Mouse (Mus musculus) liver, embryonic 14.5 days (tissue): ENCODE results near the gene Prkab1. TPM values are rescaled to one million over a fixed set of nuclear protein-coding genes. Genes with fewer than 3 reads are reported as not detected.

Experiments used
- ATAC-seq: fragments of 200-750 bp; cut with Nextera tagmentation; 2 replicates; pipeline ENCODE4 v1.8.0; 2017; ENCODE audit warnings: moderate number of reproducible peaks, mild to moderate bottlenecking, moderate library complexity; ENCODE audit not compliant: insufficient read depth
- DNase-seq, 3 experiments: peaks; one replicate each; pipeline ENCODE4 v3.0.0-alpha.2; 2012 to 2013; ENCODE audit warnings: low read depth in 3 of 3, low spot score in 3 of 3
- H3K27ac ChIP-seq: fragments of 300-500 bp; sonication (generic); 2 replicates; pipeline ENCODE4 v1.5.1; 2014; ENCODE audit warnings: moderate library complexity, mild to moderate bottlenecking, control low read depth, inconsistent platforms
- H3K27me3 ChIP-seq: fragments of 300-500 bp; sonication (generic); 2 replicates; pipeline ENCODE4 v1.6.1; 2014; ENCODE audit warnings: mild to moderate bottlenecking, low read length, moderate library complexity; ENCODE audit not compliant: control insufficient read depth, insufficient read depth
- H3K36me3 ChIP-seq: fragments of 300-500 bp; sonication (generic); replicated peaks from 2 replicates; pipeline ENCODE4 v1.6.1; 2014; ENCODE audit warnings: low read depth; ENCODE audit not compliant: control insufficient read depth, insufficient read depth
- H3K4me1 ChIP-seq, 2 experiments: fragments of 200-500 bp in 1 of 2; fragments of 300-500 bp in 1 of 2; sonication (generic) in 1 of 2; replicated peaks; 2 replicates each; pipeline ENCODE4 v1.6.1; 2012 to 2014; ENCODE audit warnings: antibody characterized with exemption in 1 of 2, inconsistent platforms in 1 of 2, low read length in 1 of 2; ENCODE audit not compliant: control insufficient read depth in 2 of 2, insufficient read depth in 2 of 2
- H3K4me2 ChIP-seq: fragments of 300-500 bp; sonication (generic); 2 replicates; pipeline ENCODE4 v1.6.1; 2014; ENCODE audit warnings: low read depth, mild to moderate bottlenecking, control low read depth, moderate library complexity
- H3K4me3 ChIP-seq, 2 experiments: fragments of 200-500 bp in 1 of 2; fragments of 300-500 bp in 1 of 2; sonication (generic) in 1 of 2; 2 replicates each; pipeline ENCODE4 v1.5.1; 2012 to 2014; ENCODE audit warnings: low read depth in 2 of 2, low read length in 2 of 2, mild to moderate bottlenecking in 2 of 2, control low read depth in 1 of 2, inconsistent platforms in 1 of 2, moderate library complexity in 1 of 2; ENCODE audit not compliant: insufficient read depth in 1 of 2
- H3K9ac ChIP-seq: fragments of 300-500 bp; sonication (generic); replicated peaks from 2 replicates; pipeline ENCODE4 v1.6.1; 2014; ENCODE audit warnings: mild to moderate bottlenecking, control low read depth, moderate library complexity
- H3K9me3 ChIP-seq: fragments of 300-500 bp; sonication (generic); 2 replicates; pipeline ENCODE4 v1.6.1; 2016; ENCODE audit warnings: low read length, mixed read lengths; ENCODE audit not compliant: control insufficient read depth
- CTCF ChIP-seq: IDR thresholded peaks from 2 replicates; pipeline ENCODE4 v1.5.1; 2016; ENCODE audit warnings: antibody characterized with exemption, low read depth, control low read depth
- EP300 ChIP-seq: IDR thresholded peaks from 2 replicates; pipeline ENCODE4 v1.6.1; 2016; ENCODE audit warnings: antibody characterized with exemption, low read depth
- WGBS: fragments of 180-500 bp; shearing (Covaris S2); extraction: QIAGEN DNeasy Blood & Tissue Kit; methylation state at CpG from one replicate; pipeline ENCODE4 v1.1.7; 2014; ENCODE audit not compliant: insufficient replicate concordance; 5-methylcytosine and 5-hydroxymethylcytosine counted together
- polyA plus RNA-seq, 2 experiments: library from polyadenylated mRNA; depleted of rRNA in 1 of 2; stranded (reverse) in 1 of 2; unstranded in 1 of 2; fragments of >200 nt; fragmentation: Nextera tagmentation in 1 of 2; extraction: Ambion mirVana in 1 of 2; gene quantifications; 2 replicates each; pipeline versions ENCODE4 v1.2.1 to v1.2.3; 2012 to 2014

The Prkab1 gene
- polyA plus RNA-seq, 2 experiments, result 67.2 to 69.3 TPM

GRCm38 (mm10) chr5:116048321-116048720, 24.0 kb upstream of the Prkab1 start:
- Histone ChIP-seq H3K27me3 (no peaks in the 10 kb centered on the region), H3K9ac (no peak overlapping the region), H3K9me3 (no peaks in the 10 kb centered on the region), H3K27ac (no peak overlapping the region), H3K4me2 (no peak overlapping the region), H3K4me3 (no peak overlapping the region), H3K4me1 (0 out of 4 replicates have a peak, but pooled peaks cover 0 to 2% of the 10 kb centered on the region in 2 experiments), H3K36me3 (no peaks in the 10 kb centered on the region)
- TF ChIP-seq CTCF, result no peak
- no peak for TF ChIP-seq EP300
- DNase-seq (no peak), ATAC-seq (no peak)
- WGBS, result 46% methylated on average over 3 of the region's 3 CpGs

GRCm38 (mm10) chr5:116046246-116046645, 21.9 kb upstream of the Prkab1 start:
- WGBS, result 54% methylated on average over 4 of the region's 4 CpGs
- Histone ChIP-seq H3K27ac (no peak overlapping the region), H3K36me3 (no peaks in the 10 kb centered on the region), H3K4me2 (no peak overlapping the region), H3K9ac (no peak overlapping the region), H3K4me1 (0 out of 4 replicates have a peak, but pooled peaks cover 0 to 2% of the 10 kb centered on the region in 2 experiments), H3K4me3 (no peak overlapping the region), H3K27me3 (no peaks in the 10 kb centered on the region), H3K9me3 (no peaks in the 10 kb centered on the region)
- TF ChIP-seq CTCF, result no peak
- no peak for TF ChIP-seq EP300
- DNase-seq (no peak), ATAC-seq (no peak)

GRCm38 (mm10) chr5:116045581-116045980, 21.3 kb upstream of the Prkab1 start:
- no peak for TF ChIP-seq EP300
- no peak for TF ChIP-seq CTCF
- 72% methylated on average over 8 of the region's 8 CpGs for WGBS

GRCm38 (mm10) chr5:116042241-116042640, 17.9 kb upstream of the Prkab1 start:
- no peaks in the 10 kb centered on the region for H3K9me3 ChIP-seq
- H3K4me2 ChIP-seq, result no peak overlapping the region
- no peak for TF ChIP-seq EP300
- TF ChIP-seq CTCF, result no peak
- H3K4me3 ChIP-seq, result no peak overlapping the region
- H3K27ac ChIP-seq, result no peak overlapping the region
- no peaks in the 10 kb centered on the region for H3K27me3 ChIP-seq
- H3K4me1 ChIP-seq, result no peaks in the 10 kb centered on the region
- no peaks in the 10 kb centered on the region for H3K36me3 ChIP-seq
- 54% methylated on average over 7 of the region's 7 CpGs for WGBS
- no peak for DNase-seq
- no peak for ATAC-seq
- no peak overlapping the region for H3K9ac ChIP-seq

More at GRCm38 (mm10) chr5:116045581-116045980, 21.3 kb upstream of the Prkab1 start:
- no peak overlapping the region for H3K4me2 ChIP-seq
- no peak overlapping the region for H3K9ac ChIP-seq
- H3K27ac ChIP-seq, result no peak overlapping the region
- no peak for DNase-seq
- H3K36me3 ChIP-seq, result no peaks in the 10 kb centered on the region
- no peak for ATAC-seq
- H3K4me1 ChIP-seq, result 0 out of 4 replicates have a peak, but pooled peaks cover 0 to 2% of the 10 kb centered on the region in 2 experiments
- no peaks in the 10 kb centered on the region for H3K27me3 ChIP-seq
- H3K4me3 ChIP-seq, result no peak overlapping the region
- H3K9me3 ChIP-seq, result no peaks in the 10 kb centered on the region

GRCm38 (mm10) chr5:116039706-116040105, 15.4 kb upstream of the Prkab1 start:
- no peak for DNase-seq
- no peaks in the 10 kb centered on the region for H3K9me3 ChIP-seq
- no peak overlapping the region for H3K9ac ChIP-seq
- H3K4me3 ChIP-seq, result no peak overlapping the region
- no peak for ATAC-seq
- no peaks in the 10 kb centered on the region for H3K27me3 ChIP-seq
- H3K27ac ChIP-seq, result no peak overlapping the region
- 17% methylated on average over 11 of the region's 11 CpGs for WGBS
- no peaks in the 10 kb centered on the region for H3K4me1 ChIP-seq
- TF ChIP-seq CTCF (no peak), EP300 (no peak)
- H3K36me3 ChIP-seq, result no peaks in the 10 kb centered on the region
- no peak overlapping the region for H3K4me2 ChIP-seq
